9 mouse cellular contexts compared by ENCODE assay signal in the genomic region with DNA sequence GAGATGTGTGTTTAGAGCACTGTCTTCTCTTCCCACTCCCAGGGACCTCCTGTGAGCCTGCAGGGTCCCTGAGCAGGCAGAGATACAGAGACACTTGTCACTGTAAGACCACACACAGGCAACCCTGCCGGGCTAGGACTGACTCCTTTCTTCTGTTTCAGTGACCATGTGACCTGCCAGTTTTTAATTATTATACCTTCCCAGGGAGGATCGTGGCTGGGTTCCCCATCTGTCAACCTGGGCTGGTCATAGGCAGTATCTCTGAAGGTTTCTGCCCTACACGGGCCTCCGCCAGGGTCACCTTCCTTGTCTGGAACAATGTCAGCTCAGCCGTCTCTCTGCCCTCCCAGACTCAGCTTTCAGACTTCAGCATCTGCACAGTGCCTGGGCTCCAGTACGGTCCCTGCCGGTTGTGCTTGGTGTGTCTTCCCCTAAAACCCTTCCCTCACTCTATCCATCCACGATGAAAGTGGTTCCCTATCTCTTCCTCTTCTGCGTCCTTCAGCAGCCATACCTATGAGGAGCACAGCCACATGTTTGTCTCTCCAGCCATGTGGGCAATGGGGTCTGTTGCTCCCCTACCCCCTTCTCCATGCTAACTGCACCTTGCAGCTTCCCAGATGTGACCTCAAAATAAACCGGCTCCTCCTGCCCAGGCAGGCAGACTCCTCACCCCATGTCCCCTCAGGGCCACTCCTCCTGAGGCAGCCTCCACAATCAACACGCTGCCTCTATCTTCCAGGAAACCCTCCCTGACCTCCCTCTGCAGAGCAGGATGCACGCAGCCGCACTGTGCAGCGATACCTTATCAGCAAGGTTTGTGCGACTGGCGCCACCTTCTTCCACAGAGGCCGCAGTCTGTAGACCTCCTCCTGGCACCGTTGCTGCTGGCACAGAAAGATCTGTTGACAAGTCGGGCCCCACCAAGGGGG. TPM values are rescaled to one million over a fixed set of nuclear protein-coding genes. Genes with fewer than 3 reads are reported as not detected.
DNase-seq lines count a peak whose midpoint lies in the region; ATAC-seq and TF ChIP-seq lines count a peak whose summit lies in the region.
"Had no signal": no experiment of that assay in that cellular context is flagged by ENCODE, and none has a peak within 500 bp of the region (broad histone marks: within the 10 kb centered on the region; RNA-seq: fewer than 3 reads in every experiment).

No protein-coding gene starts in this region.

- H3K27ac ChIP-seq in midbrain, embryonic 12.5 days (replicated peaks) = 0 out of 2 replicates have a peak overlapping the region, but pooled peaks have one; percentile 17
- H3K27ac ChIP-seq in midbrain, postnatal 0 days (ENCODE audit: low read depth, low read length) = no peak overlapping the region
- H3K27ac ChIP-seq in heart, embryonic 12.5 days (ENCODE audit: poor library complexity, severe bottlenecking) = peak overlapping the region; percentile 64
- 0 out of 2 replicates have a peak overlapping the region, but pooled peaks have one; percentile 46 for H3K27ac ChIP-seq in liver, embryonic 11.5 days (ENCODE audit: low read depth, low read length)

- no peak overlapping the region for H3K4me3 ChIP-seq in midbrain, embryonic 12.5 days
- H3K4me3 ChIP-seq in midbrain, postnatal 0 days (ENCODE audit: low read depth, low read length) = no peak overlapping the region
- peak overlapping the region; percentile 6; the same call in 1 of the 2 replicates for H3K4me3 ChIP-seq in heart, embryonic 12.5 days
- H3K4me3 ChIP-seq in liver, embryonic 11.5 days (ENCODE audit: low read depth, low read length) = no peak overlapping the region

- no peak for DNase-seq in midbrain, postnatal 0 days (ENCODE audit: low spot score)
- DNase-seq in liver, embryonic 11.5 days (ENCODE audit: low spot score) = peak; percentile 73
- peak; percentile 53 for DNase-seq in thymus, postnatal 25 days
- no peak for DNase-seq in ovary, adult 18-20 months (ENCODE audit: low spot score)
- no peak for DNase-seq in spleen, adult 18-20 months
- no peak for DNase-seq in cerebellum, adult 9-10 months
- DNase-seq: kidney, postnatal 14 days had no signal

- H3K9ac ChIP-seq in midbrain, embryonic 12.5 days (replicated peaks) = no peak overlapping the region; the same call in 1 of the 2 replicates
- H3K9ac ChIP-seq in midbrain, postnatal 0 days (replicated peaks; ENCODE audit: low read length, poor library complexity, severe bottlenecking) = no peak overlapping the region
- H3K9ac ChIP-seq in heart, embryonic 12.5 days = no peak overlapping the region
- H3K9ac ChIP-seq in liver, embryonic 11.5 days (ENCODE audit: low read depth, low read length) = no peak overlapping the region

- no peaks in the 10 kb centered on the region for H3K36me3 ChIP-seq in midbrain, embryonic 12.5 days
- no peaks in the 10 kb centered on the region for H3K36me3 ChIP-seq in midbrain, postnatal 0 days (ENCODE audit: insufficient read depth, low read length)
- H3K36me3 ChIP-seq in heart, embryonic 12.5 days = no peaks in the 10 kb centered on the region
- H3K36me3 ChIP-seq in liver, embryonic 11.5 days (ENCODE audit: control insufficient read depth, insufficient read depth, low read length) = no peaks in the 10 kb centered on the region

- no peak for TF ChIP-seq CTCF in midbrain, postnatal 0 days (IDR thresholded peaks at IDR 0.05)

- H3K9me3 ChIP-seq in midbrain, embryonic 12.5 days = no peaks in the 10 kb centered on the region
- H3K9me3 ChIP-seq in midbrain, postnatal 0 days (ENCODE audit: low read length) = no peaks in the 10 kb centered on the region
- no peaks in the 10 kb centered on the region for H3K9me3 ChIP-seq in heart, embryonic 12.5 days (replicated peaks)
- no peaks in the 10 kb centered on the region for H3K9me3 ChIP-seq in liver, embryonic 11.5 days (ENCODE audit: control insufficient read depth, low read length)

- H3K27me3 ChIP-seq in midbrain, embryonic 12.5 days = peaks cover 19% of the 10 kb centered on the region
- H3K27me3 ChIP-seq in midbrain, postnatal 0 days (ENCODE audit: insufficient read depth, low read length) = no peaks in the 10 kb centered on the region
- H3K27me3 ChIP-seq in heart, embryonic 12.5 days (replicated peaks) = peaks cover 66% of the 10 kb centered on the region
- H3K27me3 ChIP-seq in liver, embryonic 11.5 days (replicated peaks; ENCODE audit: control insufficient read depth, insufficient read depth, low read length) = peaks cover 31% of the 10 kb centered on the region

- WGBS in midbrain, embryonic 12.5 days = 68% methylated on average over 19 of the region's 19 CpGs
- WGBS in midbrain, postnatal 0 days = 49% methylated on average over 19 of the region's 19 CpGs
- WGBS in heart, embryonic 12.5 days = 14% methylated on average over 19 of the region's 19 CpGs
- WGBS in liver, embryonic 11.5 days = 21% methylated on average over 19 of the region's 19 CpGs

- no peak for ATAC-seq in midbrain, embryonic 12.5 days (ENCODE audit: low FRiP score, low read depth)
- no peak for ATAC-seq in midbrain, postnatal 0 days (ENCODE audit: low FRiP score)
- peak; percentile 84 for ATAC-seq in heart, embryonic 12.5 days (ENCODE audit: insufficient number of reproducible peaks, low FRiP score)
- peak; percentile 97 for ATAC-seq in liver, embryonic 11.5 days (replicated peaks; ENCODE audit: low FRiP score)

- H3K4me2 ChIP-seq in midbrain, embryonic 12.5 days (replicated peaks) = no peak overlapping the region
- H3K4me2 ChIP-seq in midbrain, postnatal 0 days (ENCODE audit: low read depth, low read length, poor library complexity, severe bottlenecking) = no peak overlapping the region
- peak overlapping the region; percentile 54 for H3K4me2 ChIP-seq in heart, embryonic 12.5 days
- peak overlapping the region; percentile 55 for H3K4me2 ChIP-seq in liver, embryonic 11.5 days

- peaks cover 40% of the 10 kb centered on the region for H3K4me1 ChIP-seq in midbrain, embryonic 12.5 days
- H3K4me1 ChIP-seq in midbrain, postnatal 0 days (ENCODE audit: insufficient read depth, low read length) = peaks cover 17% of the 10 kb centered on the region
- H3K4me1 ChIP-seq in heart, embryonic 12.5 days (replicated peaks) = peaks cover 36% of the 10 kb centered on the region
- H3K4me1 ChIP-seq in liver, embryonic 11.5 days (replicated peaks; ENCODE audit: control insufficient read depth, insufficient read depth, low read length) = peaks cover 32% of the 10 kb centered on the region

RNA-seq across cellular contexts. Expression of a gene that starts 36.9 kb away (rescaled TPM):
- polyA plus RNA-seq in midbrain, embryonic 12.5 days (2016; fragmentation: Nextera tagmentation; extraction: Ambion mirVana) = 12.9 and 14.5 TPM in 2 replicates
- 11.1 and 11.8 TPM in 2 replicates for total RNA-seq in midbrain, postnatal 0 days (2014; rRNA removed)
- 13.3 and 15.9 TPM in 2 replicates for polyA plus RNA-seq in midbrain, postnatal 0 days (2015; fragmentation: Nextera tagmentation; extraction: Ambion mirVana)
- 6.2 TPM in 2 replicates for polyA plus RNA-seq in heart, embryonic 12.5 days (2016; fragmentation: Nextera tagmentation; extraction: Ambion mirVana)
- 13.8 and 14.4 TPM in 2 replicates for polyA plus RNA-seq in liver, embryonic 11.5 days (2014; fragmentation: Nextera tagmentation; extraction: Ambion mirVana)

RNA-seq across cellular contexts. Expression of a gene that starts 39.5 kb away (rescaled TPM):
- 16.9 and 17.3 TPM in 2 replicates for polyA plus RNA-seq in midbrain, embryonic 12.5 days (2016; fragmentation: Nextera tagmentation; extraction: Ambion mirVana)
- 22.1 and 22.7 TPM in 2 replicates for total RNA-seq in midbrain, postnatal 0 days (2014; rRNA removed)
- polyA plus RNA-seq in midbrain, postnatal 0 days (2015; fragmentation: Nextera tagmentation; extraction: Ambion mirVana) = 18.8 and 18.9 TPM in 2 replicates
- 14.4 and 17.3 TPM in 2 replicates for polyA plus RNA-seq in heart, embryonic 12.5 days (2016; fragmentation: Nextera tagmentation; extraction: Ambion mirVana)
- polyA plus RNA-seq in liver, embryonic 11.5 days (2014; fragmentation: Nextera tagmentation; extraction: Ambion mirVana) = 16.6 and 18.8 TPM in 2 replicates

Comparison
In these comparisons a context has a peak if more than half of its experiments do, and no peak if none do; other contexts are left out.
1. ATAC-seq: peak in heart, embryonic 12.5 days (single experiment) and liver, embryonic 11.5 days (single experiment); none in midbrain, embryonic 12.5 days (single experiment) and midbrain, postnatal 0 days (single experiment).
2. H3K4me2 ChIP-seq: peak in heart, embryonic 12.5 days (single experiment) and liver, embryonic 11.5 days (single experiment); none in midbrain, embryonic 12.5 days (single experiment) and midbrain, postnatal 0 days (single experiment).
3. DNase-seq: peak in liver, embryonic 11.5 days (single experiment) and thymus, postnatal 25 days (single experiment); none in midbrain, postnatal 0 days (single experiment), ovary, adult 18-20 months (single experiment), spleen, adult 18-20 months (0 of 2) and cerebellum, adult 9-10 months (single experiment).